Mouse (Mus musculus) MEL (cell line): ENCODE data around the gene Ror1. TPM values are rescaled to one million over a fixed set of nuclear protein-coding genes. Genes with fewer than 3 reads are reported as not detected.

ENCODE experiments used
- DNase-seq: peaks from one replicate; pipeline ENCODE4 v3.0.0; 2011; ENCODE audit warnings: low read depth, low spot score
- H3K27ac ChIP-seq: 2 replicates; pipeline ENCODE4 v1.5.1; 2012; ENCODE audit warnings: low read depth, mild to moderate bottlenecking, control low read depth, low read length, moderate library complexity; ENCODE audit not compliant: control insufficient read depth
- H3K27me3 ChIP-seq, 2 experiments: fragments of 150-350 bp in 1 of 2; sonication (generic) in 1 of 2; 2 replicates each; pipeline ENCODE4 v1.6.1; 2012; ENCODE audit warnings: low read length in 2 of 2, mild to moderate bottlenecking in 2 of 2, improper control_type of control experiment in 1 of 2, moderate library complexity in 1 of 2; ENCODE audit not compliant: insufficient read depth in 2 of 2, control insufficient read depth in 1 of 2
- H3K36me3 ChIP-seq, 2 experiments: 2 replicates each; pipeline ENCODE4 v1.6.1; 2012 to 2014; ENCODE audit warnings: low read length in 2 of 2, improper control_type of control experiment in 1 of 2, inconsistent platforms in 1 of 2, mild to moderate bottlenecking in 1 of 2; ENCODE audit not compliant: insufficient read depth in 2 of 2, control insufficient read depth in 1 of 2
- H3K4me1 ChIP-seq, 2 experiments: fragments of 150-350 bp in 1 of 2; sonication (generic) in 1 of 2; 2 replicates each; pipeline ENCODE4 v1.6.1; 2012; ENCODE audit warnings: low read length in 2 of 2, improper control_type of control experiment in 1 of 2, mild to moderate bottlenecking in 1 of 2; ENCODE audit not compliant: insufficient read depth in 2 of 2, control insufficient read depth in 1 of 2
- H3K4me3 ChIP-seq, 2 experiments: fragments of 150-350 bp in 1 of 2; sonication (generic) in 1 of 2; 2 replicates each; pipeline ENCODE4 v1.5.1; 2012; ENCODE audit warnings: low read depth in 2 of 2, low read length in 2 of 2, mild to moderate bottlenecking in 2 of 2, moderate library complexity in 2 of 2, control low read depth in 1 of 2, improper control_type of control experiment in 1 of 2; ENCODE audit not compliant: control insufficient read depth in 1 of 2, insufficient read depth in 1 of 2
- H3K79me2 ChIP-seq: 2 replicates; pipeline ENCODE4 v1.6.1; 2012; ENCODE audit warnings: mild to moderate bottlenecking, low read length, moderate library complexity; ENCODE audit not compliant: control insufficient read depth, poor library complexity, insufficient read depth
- H3K9ac ChIP-seq: 2 replicates; pipeline ENCODE4 v1.6.1; 2012; ENCODE audit warnings: low read depth, mild to moderate bottlenecking, control low read depth, low read length, moderate library complexity; ENCODE audit not compliant: control insufficient read depth, poor library complexity, severe bottlenecking
- H3K9me3 ChIP-seq: fragments of 150-350 bp; sonication (generic); replicated peaks from 2 replicates; pipeline ENCODE4 v1.6.1; 2012; ENCODE audit warnings: mild to moderate bottlenecking, low read length, improper control_type of control experiment, moderate library complexity; ENCODE audit not compliant: insufficient read depth
- CHD1 ChIP-seq: IDR thresholded peaks from 2 replicates; pipeline ENCODE4 v1.6.1; 2012; ENCODE audit warnings: low read depth, mild to moderate bottlenecking, inconsistent platforms, low read length, improper control_type of control experiment
- CHD2 ChIP-seq: IDR thresholded peaks from 2 replicates; pipeline ENCODE4 v1.6.1; 2011; ENCODE audit warnings: low read length, improper control_type of control experiment
- CTCF ChIP-seq, 3 experiments: IDR thresholded peaks in 2 of 3; conservative IDR thresholded peaks in 1 of 3; 2 replicates each; pipeline ENCODE4 v1.5.1; 2011 to 2012; ENCODE audit warnings: low read length in 3 of 3, low read depth in 2 of 3, mild to moderate bottlenecking in 2 of 3, improper control_type of control experiment in 1 of 3, inconsistent platforms in 1 of 3, mixed read lengths in 1 of 3, moderate library complexity in 1 of 3; ENCODE audit not compliant: control insufficient read depth in 1 of 3, insufficient read depth in 1 of 3, poor library complexity in 1 of 3, severe bottlenecking in 1 of 3
- ELF1 ChIP-seq: IDR thresholded peaks from 2 replicates; pipeline ENCODE4 v1.6.1; 2014; ENCODE audit warnings: low read depth, mild to moderate bottlenecking, inconsistent platforms, low read length, improper control_type of control experiment, moderate library complexity
- ETS1 ChIP-seq: IDR thresholded peaks from 2 replicates; pipeline ENCODE4 v1.6.1; 2012; ENCODE audit warnings: low read depth, mild to moderate bottlenecking, inconsistent platforms, low read length, improper control_type of control experiment, moderate library complexity
- MAX ChIP-seq: IDR thresholded peaks from 2 replicates; pipeline ENCODE4 v1.6.1; 2011; ENCODE audit warnings: low read length, improper control_type of control experiment
- MAZ ChIP-seq: IDR thresholded peaks from 2 replicates; pipeline ENCODE4 v1.6.1; 2012; ENCODE audit warnings: low read depth, mild to moderate bottlenecking, inconsistent platforms, low read length, improper control_type of control experiment
- MEF2A ChIP-seq: IDR thresholded peaks from 2 replicates; pipeline ENCODE4 v1.6.1; 2014; ENCODE audit warnings: low read depth, mild to moderate bottlenecking, inconsistent platforms, low read length, improper control_type of control experiment; ENCODE audit not compliant: poor library complexity, insufficient replicate concordance, severe bottlenecking; ENCODE audit errors: extremely low read depth
- NELFE ChIP-seq: IDR thresholded peaks from 2 replicates; pipeline ENCODE4 v1.6.1; 2011; ENCODE audit warnings: low read depth, low read length, improper control_type of control experiment
- NRF1 ChIP-seq: IDR thresholded peaks from 2 replicates; pipeline ENCODE4 v1.6.1; 2014; ENCODE audit warnings: low read depth, mild to moderate bottlenecking, inconsistent platforms, low read length, improper control_type of control experiment, moderate library complexity; ENCODE audit not compliant: poor library complexity, insufficient read depth, severe bottlenecking
- POLR2AphosphoS2 ChIP-seq: IDR thresholded peaks from 2 replicates; pipeline ENCODE4 v1.6.1; 2011; ENCODE audit warnings: low read length, improper control_type of control experiment
- SIN3A ChIP-seq: IDR thresholded peaks from 2 replicates; pipeline ENCODE4 v1.6.1; 2012; ENCODE audit warnings: low read length, improper control_type of control experiment, inconsistent platforms
- SMC3 ChIP-seq: IDR thresholded peaks from 2 replicates; pipeline ENCODE4 v1.6.1; 2011; ENCODE audit warnings: low read depth, low read length, improper control_type of control experiment
- USF2 ChIP-seq, 2 experiments: IDR thresholded peaks; 2 replicates each; pipeline ENCODE4 v1.6.1; 2011 to 2012; ENCODE audit warnings: improper control_type of control experiment in 2 of 2, low read length in 2 of 2, borderline replicate concordance in 1 of 2, inconsistent platforms in 1 of 2, low read depth in 1 of 2, mild to moderate bottlenecking in 1 of 2; ENCODE audit not compliant: insufficient read depth in 1 of 2
- ZC3H11A ChIP-seq: IDR thresholded peaks from 2 replicates; pipeline ENCODE4 v1.6.1; 2012; ENCODE audit warnings: low read depth, mild to moderate bottlenecking, inconsistent platforms, low read length, improper control_type of control experiment
- ZNF384 ChIP-seq: IDR thresholded peaks from 2 replicates; pipeline ENCODE4 v1.6.1; 2012; ENCODE audit warnings: low read depth, mild to moderate bottlenecking, inconsistent platforms, low read length, improper control_type of control experiment
- polyA plus RNA-seq, 2 experiments: library from polyadenylated mRNA; stranded (reverse) in 1 of 2; unstranded in 1 of 2; fragments of >175 nt in 1 of 2; fragments of >200 nt in 1 of 2; gene quantifications; 2 replicates each; pipeline versions ENCODE4 v1.2.1 to v1.2.4; 2012; ENCODE audit warnings: low replicate concordance in 2 of 2, low read depth in 1 of 2; ENCODE audit not compliant: insufficient read length in 2 of 2, insufficient read depth in 1 of 2, missing spikeins in 1 of 2
- total RNA-seq: library from RNA; depleted of rRNA; stranded (reverse); fragments of 300-350 nt; gene quantifications from 2 replicates; pipeline ENCODE4 v1.2.3, GENCODE M21; 2012

The Ror1 gene
- total and polyA plus RNA-seq, 3 experiments = not detected

GRCm38 (mm10) chr4:100363666-100364065 is 268.1 kb downstream of the Ror1 start:
- Histone ChIP-seq H3K36me3 (no peaks in the 10 kb centered on the region), H3K27ac (no peak overlapping the region), H3K9ac (no peak overlapping the region), H3K27me3 (no peaks in the 10 kb centered on the region), H3K4me3 (no peak overlapping the region), H3K79me2 (no peaks in the 10 kb centered on the region), H3K4me1 (no peaks in the 10 kb centered on the region), H3K9me3 (no peaks in the 10 kb centered on the region)
- no peak for DNase-seq
- TF ChIP-seq ELF1 (no peak), POLR2AphosphoS2 (no peak), MAZ (no peak), ZNF384 (no peak), CHD1 (no peak)

DNA sequence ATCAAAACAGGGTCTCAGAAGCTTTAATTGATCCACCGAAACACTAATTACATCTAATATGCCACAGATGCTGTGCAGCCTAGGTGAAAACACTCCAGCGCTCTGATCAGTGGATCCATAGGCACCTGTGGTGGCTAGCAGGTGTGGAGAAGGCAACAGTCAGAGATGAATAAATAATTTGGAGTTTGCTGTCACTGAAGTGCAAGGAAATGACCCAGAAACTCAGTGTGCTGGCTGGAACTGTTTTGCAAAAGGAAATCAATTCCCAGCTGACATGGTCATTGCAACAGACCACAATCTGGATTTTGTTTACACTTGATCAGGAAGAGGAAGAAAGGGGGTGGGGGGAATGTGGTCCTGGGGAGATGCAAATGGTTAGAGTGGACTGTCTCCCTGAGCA is 273.1 kb downstream of the Ror1 start:
- Histone ChIP-seq H3K79me2 (no peaks in the 10 kb centered on the region), H3K9me3 (no peaks in the 10 kb centered on the region), H3K4me1 (no peaks in the 10 kb centered on the region), H3K36me3 (no peaks in the 10 kb centered on the region), H3K9ac (no peak overlapping the region), H3K27ac (no peak overlapping the region), H3K4me3 (no peak overlapping the region), H3K27me3 (no peaks in the 10 kb centered on the region)
- no peak for TF ChIP-seq MAX
- no peak for TF ChIP-seq ZC3H11A
- no peak for TF ChIP-seq MEF2A
- TF ChIP-seq SMC3 = no peak
- TF ChIP-seq ELF1 = no peak
- TF ChIP-seq CHD2 = no peak
- TF ChIP-seq ETS1 = no peak
- TF ChIP-seq POLR2AphosphoS2 = no peak
- no peak for TF ChIP-seq USF2 (IDR thresholded peaks at IDR 0.05; ENCODE audit: borderline replicate concordance in 1 of 2, insufficient read depth in 1 of 2, low read depth in 1 of 2, low read length in 2 of 2)
- TF ChIP-seq ZNF384 = no peak
- no peak for TF ChIP-seq NELFE
- TF ChIP-seq CTCF (IDR thresholded peaks at IDR 0.05 in 2 of 3, conservative IDR thresholded peaks at IDR 0.05 in 1 of 3; ENCODE audit: control insufficient read depth in 1 of 3, insufficient read depth in 1 of 3, low read depth in 2 of 3, low read length in 3 of 3, poor library complexity in 1 of 3, severe bottlenecking in 1 of 3) = no peak
- TF ChIP-seq NRF1 = no peak
- no peak for TF ChIP-seq SIN3A
- no peak for DNase-seq
